Mouse (Mus musculus) bone marrow macrophage, adult 2 months (primary cell): ENCODE measurements around the gene Susd1.

ENCODE experiments used
- CTCF ChIP-seq: IDR thresholded peaks from 2 replicates; pipeline ENCODE4 v1.5.1; 2012; ENCODE audit warnings: low read depth, mild to moderate bottlenecking, low read length, moderate library complexity
- POLR2A ChIP-seq: IDR thresholded peaks from 2 replicates; pipeline ENCODE4 v1.6.1; 2012; ENCODE audit warnings: mild to moderate bottlenecking, low read depth, low read length, borderline replicate concordance

- TF ChIP-seq POLR2A (no peak), CTCF (no peak)
Measured at GRCm38 (mm10) chr4:59394155-59394554, 44.3 kb downstream of the Susd1 start.
